Mouse (Mus musculus) testis, adult 2 months (tissue): ENCODE results near the gene Aloxe3. TPM values are rescaled to one million over a fixed set of nuclear protein-coding genes. Genes with fewer than 3 reads are reported as not detected.
A peak's percentile ranks its signal among the peaks of the same experiment; 100 is the strongest.

Experiments
- H3K27ac ChIP-seq: fragments of 200-500 bp; 2 replicates; pipeline ENCODE4 v1.5.1; 2012; ENCODE audit warnings: low read depth, low read length; ENCODE audit not compliant: control insufficient read depth, insufficient read depth
- H3K27me3 ChIP-seq: fragments of 200-500 bp; 2 replicates; pipeline ENCODE4 v1.6.1; 2012; ENCODE audit warnings: mild to moderate bottlenecking, low read length, moderate library complexity; ENCODE audit not compliant: control insufficient read depth, insufficient read depth
- H3K36me3 ChIP-seq: fragments of 200-500 bp; 2 replicates; pipeline ENCODE4 v1.6.1; 2012; ENCODE audit warnings: mild to moderate bottlenecking, low read length; ENCODE audit not compliant: control insufficient read depth, insufficient read depth
- H3K4me1 ChIP-seq: fragments of 200-500 bp; 2 replicates; pipeline ENCODE4 v1.6.1; 2012; ENCODE audit warnings: low read length; ENCODE audit not compliant: control insufficient read depth, insufficient read depth
- H3K4me3 ChIP-seq: fragments of 200-500 bp; 2 replicates; pipeline ENCODE4 v1.5.1; 2012; ENCODE audit warnings: low read depth, mild to moderate bottlenecking, low read length, moderate library complexity, mixed read lengths; ENCODE audit not compliant: control insufficient read depth
- CTCF ChIP-seq: fragments of 200-500 bp; IDR thresholded peaks from 2 replicates; pipeline ENCODE4 v1.5.1; 2012; ENCODE audit warnings: low read depth, mild to moderate bottlenecking, inconsistent platforms, low read length, moderate library complexity; ENCODE audit not compliant: control insufficient read depth, insufficient read depth, insufficient replicate concordance
- POLR2A ChIP-seq: fragments of 200-500 bp; IDR thresholded peaks from 2 replicates; pipeline ENCODE4 v1.6.1; 2012; ENCODE audit warnings: low read depth, mild to moderate bottlenecking, inconsistent platforms, low read length, moderate library complexity; ENCODE audit not compliant: control insufficient read depth
- polyA plus RNA-seq: library from polyadenylated mRNA; depleted of rRNA; stranded (reverse); fragments of >200 nt; gene quantifications from 2 replicates; pipeline ENCODE4 v1.2.3, GENCODE M21; 2012

The Aloxe3 gene
- polyA plus RNA-seq, 1 experiment, result 6.1 TPM

- H3K4me3 ChIP-seq, result peak overlapping the region; percentile 93
- H3K4me1 ChIP-seq, result peaks cover 42% of the 10 kb centered on the region
- TF ChIP-seq POLR2A (no peak), CTCF (no peak)
- H3K36me3 ChIP-seq, result peaks cover 2% of the 10 kb centered on the region
- no peaks in the 10 kb centered on the region for H3K27me3 ChIP-seq
- peak overlapping the region; percentile 95 for H3K27ac ChIP-seq
Measured at GRCm38 (mm10) chr11:69095511-69096231, 30.0 kb upstream of the Aloxe3 start.

GRCm38 (mm10) chr11:69096360-69096986 is 29.2 kb upstream of the Aloxe3 start:
- Histone ChIP-seq H3K27ac (peak overlapping the region; percentile 100), H3K27me3 (no peaks in the 10 kb centered on the region), H3K4me1 (peaks cover 41% of the 10 kb centered on the region), H3K36me3 (peaks cover 4% of the 10 kb centered on the region), H3K4me3 (peak overlapping the region; percentile 99)
- TF ChIP-seq POLR2A (no peak), CTCF (no peak)

- TF ChIP-seq POLR2A (peak; percentile 79; the same call in 1 of the 2 replicates), CTCF (no peak)
- H3K36me3 ChIP-seq, result peaks cover 6% of the 10 kb centered on the region
- no peaks in the 10 kb centered on the region for H3K27me3 ChIP-seq
- peaks cover 41% of the 10 kb centered on the region for H3K4me1 ChIP-seq
- peak overlapping the region; percentile 100 for H3K27ac ChIP-seq
- H3K4me3 ChIP-seq, result peak overlapping the region; percentile 99
Measured at GRCm38 (mm10) chr11:69096987-69097900, 28.5 kb upstream of the Aloxe3 start.

GRCm38 (mm10) chr11:69098039-69098761 is 27.5 kb upstream of the Aloxe3 start:
- H3K4me3 ChIP-seq, result peak overlapping the region; percentile 99
- H3K4me1 ChIP-seq, result peaks cover 41% of the 10 kb centered on the region
- no peak for TF ChIP-seq POLR2A
- TF ChIP-seq CTCF, result no peak
- H3K27ac ChIP-seq, result peak overlapping the region; percentile 100
- H3K27me3 ChIP-seq, result no peaks in the 10 kb centered on the region
- H3K36me3 ChIP-seq, result peaks cover 6% of the 10 kb centered on the region

GRCm38 (mm10) chr11:69098762-69099091 is 27.0 kb upstream of the Aloxe3 start:
- peaks cover 41% of the 10 kb centered on the region for H3K4me1 ChIP-seq
- H3K4me3 ChIP-seq, result peak overlapping the region; percentile 99
- H3K27me3 ChIP-seq, result no peaks in the 10 kb centered on the region
- peaks cover 6% of the 10 kb centered on the region for H3K36me3 ChIP-seq
- H3K27ac ChIP-seq, result peak overlapping the region; percentile 100
- peak; percentile 78 for TF ChIP-seq POLR2A
- no peak for TF ChIP-seq CTCF

- TF ChIP-seq CTCF (no peak), POLR2A (peak; percentile 1; the same call in 1 of the 2 replicates)
- peak overlapping the region; percentile 100 for H3K27ac ChIP-seq
- peaks cover 37% of the 10 kb centered on the region for H3K4me1 ChIP-seq
- peaks cover 6% of the 10 kb centered on the region for H3K36me3 ChIP-seq
- peak overlapping the region; percentile 99 for H3K4me3 ChIP-seq
- no peaks in the 10 kb centered on the region for H3K27me3 ChIP-seq
Measured at GRCm38 (mm10) chr11:69099177-69099914, 26.4 kb upstream of the Aloxe3 start.
